Mouse (Mus musculus) hindbrain, embryonic 13.5 days (tissue): ENCODE measurements at regions not wholly inside any gene's neighbourhood (a gene's known extent, or its start where the extent isn't known, plus 50 kb on each side); places are given as distances from the start of the nearest gene placed in this dataset.

Experiments
- ATAC-seq: fragments of 200-750 bp; cut with Nextera tagmentation; 2 replicates; pipeline ENCODE4 v1.8.0; 2017; ENCODE audit warnings: moderate TSS enrichment; ENCODE audit not compliant: low FRiP score
- H3K27ac ChIP-seq: fragments of 300-500 bp; sonication (generic); 2 replicates; pipeline ENCODE4 v1.5.1; 2015; ENCODE audit warnings: inconsistent platforms, mild to moderate bottlenecking, moderate library complexity
- H3K27me3 ChIP-seq: fragments of 300-500 bp; sonication (generic); 2 replicates; pipeline ENCODE4 v1.6.1; 2015; ENCODE audit warnings: mild to moderate bottlenecking, inconsistent platforms
- H3K36me3 ChIP-seq: fragments of 300-500 bp; sonication (generic); 2 replicates; pipeline ENCODE4 v1.6.1; 2015; ENCODE audit warnings: mild to moderate bottlenecking, inconsistent platforms
- H3K4me1 ChIP-seq: fragments of 300-500 bp; sonication (generic); replicated peaks from 2 replicates; pipeline ENCODE4 v1.6.1; 2015; ENCODE audit warnings: inconsistent platforms
- H3K4me2 ChIP-seq: fragments of 300-500 bp; sonication (generic); 2 replicates; pipeline ENCODE4 v1.6.1; 2015; ENCODE audit warnings: inconsistent platforms, mild to moderate bottlenecking, moderate library complexity
- H3K4me3 ChIP-seq: fragments of 300-500 bp; sonication (generic); 2 replicates; pipeline ENCODE4 v1.5.1; 2015; ENCODE audit warnings: mild to moderate bottlenecking, inconsistent platforms
- H3K9ac ChIP-seq: fragments of 300-500 bp; sonication (generic); 2 replicates; pipeline ENCODE4 v1.6.1; 2015; ENCODE audit warnings: mild to moderate bottlenecking, inconsistent platforms
- H3K9me3 ChIP-seq: fragments of 300-500 bp; sonication (generic); 2 replicates; pipeline ENCODE4 v1.6.1; 2016; ENCODE audit warnings: inconsistent platforms
- WGBS: fragments of 180-500 bp; shearing (Covaris S2); methylation state at CpG from one replicate; pipeline ENCODE4 v1.1.7; 2015; 5-methylcytosine and 5-hydroxymethylcytosine counted together

GRCm38 (mm10) chr17:81941317-81941716 is 203.1 kb upstream of the Slc8a1 start:
- WGBS = 92% methylated on average over 2 of the region's 2 CpGs

GRCm38 (mm10) chr17:81930736-81931135 is 192.6 kb upstream of the Slc8a1 start:
- Histone ChIP-seq H3K36me3 (no peaks in the 10 kb centered on the region), H3K4me2 (no peak overlapping the region), H3K4me3 (no peak overlapping the region), H3K9me3 (no peaks in the 10 kb centered on the region), H3K27me3 (no peaks in the 10 kb centered on the region), H3K4me1 (no peaks in the 10 kb centered on the region), H3K27ac (no peak overlapping the region), H3K9ac (no peak overlapping the region)
- WGBS = 91% methylated on average over 2 of the region's 2 CpGs
- no peak for ATAC-seq

More at GRCm38 (mm10) chr17:81941317-81941716, 203.1 kb upstream of the Slc8a1 start:
- Histone ChIP-seq H3K9me3 (no peaks in the 10 kb centered on the region), H3K9ac (no peak overlapping the region), H3K27ac (no peak overlapping the region), H3K4me2 (no peak overlapping the region), H3K36me3 (no peaks in the 10 kb centered on the region), H3K4me3 (no peak overlapping the region), H3K27me3 (no peaks in the 10 kb centered on the region), H3K4me1 (no peaks in the 10 kb centered on the region)
- ATAC-seq = no peak

GRCm38 (mm10) chr17:81906481-81907012 is 168.4 kb upstream of the Slc8a1 start:
- no peak overlapping the region for H3K9ac ChIP-seq
- H3K36me3 ChIP-seq = no peaks in the 10 kb centered on the region
- H3K4me3 ChIP-seq = no peak overlapping the region
- H3K4me1 ChIP-seq = no peaks in the 10 kb centered on the region
- H3K27me3 ChIP-seq = no peaks in the 10 kb centered on the region
- no peak overlapping the region for H3K27ac ChIP-seq
- no peaks in the 10 kb centered on the region; the same call in 1 of the 2 replicates for H3K9me3 ChIP-seq
- H3K4me2 ChIP-seq = no peak overlapping the region
- WGBS = 85% methylated on average over 5 of the region's 5 CpGs
- no peak for ATAC-seq

GRCm38 (mm10) chr17:81901999-81902665 is 164.0 kb upstream of the Slc8a1 start:
- no peaks in the 10 kb centered on the region for H3K36me3 ChIP-seq
- no peak for ATAC-seq
- H3K9me3 ChIP-seq = no peaks in the 10 kb centered on the region; the same call in 1 of the 2 replicates
- no peak overlapping the region for H3K27ac ChIP-seq
- 85% methylated on average over 4 of the region's 4 CpGs for WGBS
- no peaks in the 10 kb centered on the region for H3K27me3 ChIP-seq
- no peak overlapping the region for H3K9ac ChIP-seq
- no peak overlapping the region for H3K4me3 ChIP-seq
- no peaks in the 10 kb centered on the region for H3K4me1 ChIP-seq
- no peak overlapping the region for H3K4me2 ChIP-seq

GRCm38 (mm10) chr17:81898984-81899383 is 160.8 kb upstream of the Slc8a1 start:
- Histone ChIP-seq H3K9ac (no peak overlapping the region), H3K9me3 (no peaks in the 10 kb centered on the region; the same call in 1 of the 2 replicates), H3K27me3 (no peaks in the 10 kb centered on the region), H3K4me2 (no peak overlapping the region), H3K4me1 (no peaks in the 10 kb centered on the region), H3K4me3 (no peak overlapping the region), H3K27ac (no peak overlapping the region), H3K36me3 (no peaks in the 10 kb centered on the region)
- WGBS = 91% methylated on average over 2 of the region's 2 CpGs
- ATAC-seq = no peak

- WGBS = 85% methylated on average over 3 of the region's 3 CpGs
- Histone ChIP-seq H3K27ac (no peak overlapping the region), H3K4me3 (no peak overlapping the region), H3K4me1 (no peaks in the 10 kb centered on the region), H3K9ac (no peak overlapping the region), H3K36me3 (no peaks in the 10 kb centered on the region), H3K4me2 (no peak overlapping the region), H3K9me3 (no peaks in the 10 kb centered on the region), H3K27me3 (no peaks in the 10 kb centered on the region)
- no peak for ATAC-seq
Measured at GRCm38 (mm10) chr17:81878136-81878535, 140.0 kb upstream of the Slc8a1 start.

- no peak for ATAC-seq
- H3K4me1 ChIP-seq = no peaks in the 10 kb centered on the region
- WGBS = 97% methylated on average over 1 of the region's 1 CpGs
Measured at GRCm38 (mm10) chr17:81866683-81867082, 128.5 kb upstream of the Slc8a1 start.

GRCm38 (mm10) chr17:81849298-81849967 is 111.3 kb upstream of the Slc8a1 start:
- Histone ChIP-seq H3K4me2 (no peak overlapping the region), H3K27me3 (no peaks in the 10 kb centered on the region), H3K4me1 (0 out of 2 replicates have a peak, but pooled peaks cover 7% of the 10 kb centered on the region), H3K9me3 (no peaks in the 10 kb centered on the region), H3K27ac (no peak overlapping the region), H3K4me3 (no peak overlapping the region), H3K9ac (no peak overlapping the region), H3K36me3 (no peaks in the 10 kb centered on the region)
- 0 out of 2 replicates have a peak, but pooled peaks have one; percentile 39 for ATAC-seq
- WGBS = 13% methylated on average over 6 of the region's 6 CpGs

More at GRCm38 (mm10) chr17:81866683-81867082, 128.5 kb upstream of the Slc8a1 start:
- Histone ChIP-seq H3K36me3 (no peaks in the 10 kb centered on the region), H3K9me3 (no peaks in the 10 kb centered on the region), H3K4me3 (no peak overlapping the region), H3K27me3 (no peaks in the 10 kb centered on the region), H3K4me2 (no peak overlapping the region), H3K27ac (no peak overlapping the region), H3K9ac (no peak overlapping the region)

GRCm38 (mm10) chr17:81843793-81844192 is 105.6 kb upstream of the Slc8a1 start:
- no peak overlapping the region for H3K4me2 ChIP-seq

GRCm38 (mm10) chr17:81797827-81798376 is 59.7 kb upstream of the Slc8a1 start:
- no peak for ATAC-seq

More at GRCm38 (mm10) chr17:81843793-81844192, 105.6 kb upstream of the Slc8a1 start:
- no peak for ATAC-seq
- Histone ChIP-seq H3K9ac (no peak overlapping the region), H3K9me3 (no peaks in the 10 kb centered on the region), H3K36me3 (no peaks in the 10 kb centered on the region), H3K4me1 (no peaks in the 10 kb centered on the region), H3K27me3 (no peaks in the 10 kb centered on the region), H3K27ac (no peak overlapping the region), H3K4me3 (no peak overlapping the region)
- WGBS = 84% methylated on average over 3 of the region's 3 CpGs

GRCm38 (mm10) chr17:81788781-81789180 is 50.6 kb upstream of the Slc8a1 start:
- Histone ChIP-seq H3K36me3 (no peaks in the 10 kb centered on the region), H3K27me3 (no peaks in the 10 kb centered on the region), H3K27ac (no peak overlapping the region), H3K9ac (no peak overlapping the region), H3K9me3 (no peaks in the 10 kb centered on the region), H3K4me2 (no peak overlapping the region), H3K4me1 (no peaks in the 10 kb centered on the region), H3K4me3 (no peak overlapping the region)
- WGBS = 93% methylated on average over 3 of the region's 3 CpGs
- ATAC-seq = no peak

More at GRCm38 (mm10) chr17:81797827-81798376, 59.7 kb upstream of the Slc8a1 start:
- Histone ChIP-seq H3K36me3 (no peaks in the 10 kb centered on the region), H3K27me3 (no peaks in the 10 kb centered on the region), H3K9ac (no peak overlapping the region), H3K4me2 (no peak overlapping the region), H3K27ac (no peak overlapping the region), H3K4me3 (no peak overlapping the region), H3K4me1 (no peaks in the 10 kb centered on the region), H3K9me3 (no peaks in the 10 kb centered on the region)
- 80% methylated on average over 6 of the region's 6 CpGs for WGBS
